Mouse (Mus musculus): Measurements from ENCODE around the gene Shd.
A peak's percentile ranks its signal among the peaks of the same experiment; 100 is the strongest.

The Shd gene

GRCm38 (mm10) chr17:56008356-56009087, 38.3 kb downstream of the Shd start:
- peak; percentile 93 to 94 for DNase-seq

DNA sequence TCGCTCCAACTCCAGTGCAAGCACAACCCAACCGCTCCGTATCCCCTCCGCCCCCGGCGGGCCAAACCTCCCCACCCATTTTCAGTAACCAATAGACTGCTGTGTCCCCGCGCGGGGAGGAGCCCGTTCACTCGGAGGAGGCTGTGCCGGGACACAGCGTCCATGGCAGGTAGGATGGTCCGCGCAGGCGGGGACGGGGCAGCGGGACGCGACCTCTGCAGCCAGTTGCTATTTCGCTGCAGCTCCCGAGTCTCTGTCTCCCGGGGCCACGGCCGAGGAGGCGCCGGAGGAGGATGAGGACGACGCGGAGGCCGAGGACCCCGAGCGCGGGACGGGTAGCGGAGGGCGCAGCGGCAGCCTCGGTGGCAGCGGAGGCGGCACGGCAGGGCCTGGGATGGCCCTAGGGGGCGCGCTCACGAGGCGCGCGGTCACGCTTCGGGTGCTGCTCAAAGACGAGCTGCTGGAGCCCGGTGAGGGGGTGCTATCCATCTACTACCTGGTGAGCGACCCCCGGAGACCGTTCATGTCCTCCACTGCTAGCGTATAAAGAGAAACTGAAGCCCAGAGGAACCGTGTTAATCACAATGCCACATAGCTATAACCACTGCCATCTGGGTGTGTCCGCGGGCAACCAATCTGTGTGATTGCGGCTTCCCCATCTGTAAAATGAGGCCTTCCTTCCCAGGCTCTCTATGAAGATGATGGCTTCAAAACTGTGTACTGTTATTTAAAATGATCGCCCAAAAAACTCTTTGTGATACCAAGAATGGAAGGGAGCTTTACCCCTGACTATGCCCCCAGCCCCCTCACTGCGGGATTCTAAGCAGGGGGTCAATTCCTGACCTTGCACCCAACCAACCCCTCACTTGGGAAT, 39.1 kb downstream of the Shd start:
- DNase-seq, result peak; percentile 93 to 94

DNA sequence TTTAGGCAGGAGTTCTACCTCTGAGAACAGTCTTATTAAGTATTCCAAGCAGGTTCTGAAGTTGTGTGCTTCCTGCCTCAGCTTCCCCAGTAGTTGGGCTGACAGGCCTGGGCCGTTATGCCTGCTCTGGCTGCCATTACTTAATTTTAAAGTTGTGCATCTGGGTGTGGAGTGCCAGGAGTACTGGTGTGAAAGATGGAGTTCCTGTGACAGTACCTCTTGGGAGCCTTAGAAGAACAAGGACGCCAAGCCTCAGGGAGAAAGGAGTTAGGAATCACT, 39.6 kb downstream of the Shd start:
- no peak for DNase-seq

GRCm38 (mm10) chr17:56010255-56010654, 40.0 kb downstream of the Shd start:
- peak in 1 of 2 experiments; percentile 35 for DNase-seq

- peak; percentile 84 to 92 for DNase-seq
Measured at GRCm38 (mm10) chr17:56010681-56011080, 40.4 kb downstream of the Shd start.

DNA sequence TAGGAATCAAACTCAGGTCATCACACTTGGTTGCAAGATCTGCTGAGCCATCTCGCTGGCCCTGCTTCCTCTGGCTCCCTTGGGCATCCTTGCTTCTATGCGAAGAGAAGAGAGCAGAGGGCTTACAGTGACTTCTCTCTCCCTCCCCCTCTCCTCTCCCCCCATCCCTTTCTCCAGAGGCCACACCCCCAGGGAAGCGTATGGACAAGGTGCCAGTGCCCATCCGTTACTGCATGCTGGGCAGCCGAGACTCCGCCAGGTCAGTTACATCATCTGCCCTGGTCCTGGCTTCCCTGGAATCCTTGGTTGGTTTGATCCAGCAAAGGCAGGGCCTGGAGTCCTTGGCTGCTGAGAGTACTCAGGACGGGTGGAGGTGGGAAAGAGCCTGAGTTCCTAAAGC, 41.2 kb downstream of the Shd start:
- peak in 1 of 2 experiments; percentile 46 for DNase-seq

- no peak for DNase-seq
Measured at GRCm38 (mm10) chr17:56015293-56015692, 45.0 kb downstream of the Shd start.

- no peak for DNase-seq
Measured at GRCm38 (mm10) chr17:56016382-56016781, 46.1 kb downstream of the Shd start.

DNA sequence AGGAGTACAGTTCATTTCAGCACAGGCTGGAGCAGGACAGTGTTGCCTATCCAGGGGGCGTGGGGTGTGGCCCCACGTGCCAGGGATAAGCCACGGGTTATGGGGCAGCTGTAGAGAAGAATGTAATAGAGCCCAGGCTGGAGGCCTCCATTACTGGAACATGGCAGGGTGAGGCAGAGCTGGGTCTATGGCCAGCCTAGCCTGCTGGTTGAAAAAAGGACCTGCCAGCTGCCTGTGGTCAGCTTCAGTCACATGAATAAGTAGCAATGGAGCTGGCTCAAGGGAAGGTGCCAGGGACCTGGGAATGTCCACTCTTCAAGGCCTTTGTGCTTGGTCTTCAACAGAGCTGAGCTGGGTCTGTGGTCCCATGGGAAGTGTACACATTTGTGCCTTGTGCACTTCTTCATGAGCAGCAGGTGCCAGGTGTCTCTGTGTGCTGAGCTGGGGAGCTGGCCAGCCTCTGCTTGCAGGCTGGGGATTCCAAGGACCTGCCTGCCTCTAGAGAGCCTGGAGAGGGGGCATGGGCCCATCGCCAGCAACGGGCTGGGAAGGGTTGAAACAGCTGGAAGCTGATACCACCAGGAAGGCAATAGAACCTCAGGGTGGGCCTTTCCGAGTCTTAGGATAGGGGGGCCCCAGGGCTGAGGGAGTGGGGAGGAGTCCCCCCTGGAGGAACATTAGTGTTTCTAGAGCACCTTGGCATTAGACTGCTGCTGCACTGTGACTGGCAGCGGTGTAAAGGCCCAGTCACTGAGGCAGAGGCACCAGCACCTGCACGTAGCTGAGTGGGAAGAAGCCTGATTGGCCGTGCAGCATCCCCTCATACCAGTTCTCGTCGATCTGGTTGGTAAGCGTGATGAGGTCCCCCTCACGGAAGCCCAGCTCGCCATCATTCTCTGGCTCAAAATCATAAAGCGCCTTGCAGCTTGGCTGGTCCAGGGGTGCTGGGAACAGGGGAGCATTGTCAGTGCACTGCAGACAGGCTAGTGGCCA, 46.8 kb downstream of the Shd start:
- DNase-seq, result peak; percentile 57 to 60

- DNase-seq, result peak in 1 of 2 experiments; percentile 34
Measured at GRCm38 (mm10) chr17:56017848-56018247, 47.6 kb downstream of the Shd start.

DNA sequence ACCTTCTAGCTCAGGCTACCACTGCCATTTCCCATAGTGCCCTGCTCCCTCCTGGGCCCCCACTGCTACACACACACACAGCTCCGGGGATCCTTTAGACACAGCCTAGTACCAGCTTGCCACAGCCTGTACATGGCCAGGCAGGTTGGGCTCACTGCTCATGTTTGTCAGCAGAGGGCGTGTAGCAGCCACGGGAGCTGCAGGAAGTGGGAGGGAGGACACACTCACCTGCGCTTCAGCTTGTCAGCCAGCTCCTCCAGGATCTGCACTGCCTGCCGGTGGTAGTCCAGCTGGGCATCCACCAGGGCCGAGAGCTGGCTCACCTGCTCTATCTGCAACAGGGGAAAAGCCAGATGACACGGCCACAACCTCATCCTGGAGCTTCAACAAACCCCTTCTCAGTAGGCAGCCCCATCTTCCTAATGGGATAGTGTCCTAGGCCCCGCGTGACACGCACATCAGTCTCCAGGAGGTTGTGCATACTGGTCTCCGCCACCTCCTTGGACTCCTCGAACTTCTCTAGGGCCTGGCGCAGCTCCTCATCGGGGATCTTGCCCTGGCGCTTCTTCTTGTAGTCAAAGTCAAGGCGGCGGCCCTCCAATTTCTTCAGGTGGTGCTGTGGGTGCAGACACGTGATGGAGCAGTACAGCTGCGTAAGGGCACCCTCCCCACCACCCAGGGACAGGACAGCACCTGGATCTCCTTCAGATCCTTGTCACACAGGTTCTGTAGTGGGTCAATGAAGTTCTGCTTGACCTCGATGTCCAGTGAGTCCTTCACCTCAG, 48.3 kb downstream of the Shd start:
- peak; percentile 86 to 89 for DNase-seq

GRCm38 (mm10) chr17:56020400-56021084, 50.3 kb downstream of the Shd start:
- peak in 1 of 2 experiments; percentile 54 for DNase-seq

GRCm38 (mm10) chr17:56021161-56021910, 51.1 kb downstream of the Shd start:
- peak in 1 of 2 experiments; percentile 46 for DNase-seq

DNA sequence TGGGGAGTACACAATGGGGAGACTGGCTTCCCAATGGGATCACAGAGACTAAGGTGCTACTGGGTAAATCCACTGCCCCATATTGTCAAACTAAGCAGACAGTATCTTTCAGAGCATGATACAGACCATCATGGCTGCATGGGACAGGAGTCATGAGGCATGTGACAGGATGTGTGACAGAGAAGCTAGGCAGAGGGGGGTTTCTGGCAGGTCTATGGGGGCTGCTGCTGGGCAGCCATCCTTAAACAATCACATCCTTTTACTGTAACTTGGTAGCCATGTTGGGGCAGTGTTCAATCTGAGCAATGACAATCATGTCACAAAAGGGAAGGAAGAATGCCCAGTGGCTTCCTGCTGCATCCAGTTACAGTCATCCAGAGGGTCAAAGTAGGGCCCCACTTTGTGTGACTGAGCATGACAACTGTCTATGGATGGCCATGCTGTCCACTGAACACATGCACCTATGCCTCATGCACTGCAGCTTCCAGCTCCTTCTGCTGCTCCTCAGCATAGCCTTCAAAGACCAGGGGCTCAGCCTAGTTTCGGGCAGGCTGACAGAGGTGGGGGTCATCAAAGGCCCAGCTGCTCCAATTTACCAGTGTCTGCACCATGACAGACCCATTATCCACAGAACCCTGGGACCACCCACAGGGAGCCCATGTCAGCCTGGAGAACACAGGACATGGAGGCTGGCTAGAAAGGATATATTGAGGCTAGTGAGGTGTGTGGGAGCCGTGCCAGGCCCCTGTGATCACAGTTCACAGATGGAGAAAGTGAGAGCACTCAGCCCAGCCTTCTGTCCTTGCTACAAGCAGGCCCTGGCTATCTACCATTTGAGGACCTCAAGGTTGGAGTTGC, 52.1 kb downstream of the Shd start:
- peak; percentile 73 to 75 for DNase-seq

GRCm38 (mm10) chr17:56022989-56023290, 52.7 kb downstream of the Shd start:
- no peak for DNase-seq

GRCm38 (mm10) chr17:56023386-56023785, 53.1 kb downstream of the Shd start:
- DNase-seq, result no peak

DNA sequence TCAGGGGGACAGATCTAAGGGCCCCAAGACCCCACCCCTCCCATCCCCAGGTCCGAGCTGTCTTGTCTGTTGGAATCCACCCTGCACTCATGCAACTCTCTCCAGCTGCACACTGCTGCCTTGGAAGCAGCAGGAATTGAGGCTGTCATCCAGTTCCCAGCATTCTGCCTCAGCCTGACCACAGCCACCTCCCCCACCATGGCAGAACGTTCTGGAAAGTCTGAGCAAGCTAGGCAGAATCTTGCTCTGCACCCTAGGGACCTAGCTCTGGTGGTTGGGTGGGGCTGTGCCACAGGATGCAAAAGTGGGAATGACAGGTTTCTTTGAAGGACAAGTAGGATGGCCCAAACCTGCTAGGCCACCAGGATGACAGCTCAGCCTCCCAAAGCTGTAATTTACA, 54.2 kb downstream of the Shd start:
- no peak for DNase-seq

GRCm38 (mm10) chr17:56024931-56025330, 54.7 kb downstream of the Shd start:
- DNase-seq, result no peak
